Mouse (Mus musculus): ENCODE data around the gene Alkbh6. TPM values are rescaled to one million over a fixed set of nuclear protein-coding genes. Genes with fewer than 3 reads are reported as not detected.

Alkbh6 gene
- polyA plus RNA-seq, 1 experiment from 2014 or later = 92.8 TPM

GRCm38 (mm10) chr7:30332622-30333259 lies 24.2 kb downstream of the Alkbh6 start:
- no peak overlapping the region for H3K27ac ChIP-seq (replicated peaks)
- H3K9ac ChIP-seq = no peak overlapping the region
- no peaks in the 10 kb centered on the region for H3K36me3 ChIP-seq
- H3K9me3 ChIP-seq (replicated peaks) = no peaks in the 10 kb centered on the region
- H3K4me2 ChIP-seq (replicated peaks) = no peak overlapping the region
- no peak overlapping the region for H3K4me3 ChIP-seq (replicated peaks)
- peaks cover 16% of the 10 kb centered on the region for H3K27me3 ChIP-seq
- WGBS = 60% methylated on average over 18 of the region's 18 CpGs
- no peak for ATAC-seq (ENCODE audit: insufficient number of reproducible peaks, low FRiP score, low TSS enrichment, low read depth)
- peaks cover 28% of the 10 kb centered on the region for H3K4me1 ChIP-seq

GRCm38 (mm10) chr7:30333436-30333835 lies 24.9 kb downstream of the Alkbh6 start:
- H3K4me2 ChIP-seq (replicated peaks) = no peak overlapping the region
- no peaks in the 10 kb centered on the region for H3K36me3 ChIP-seq
- no peaks in the 10 kb centered on the region for H3K9me3 ChIP-seq (replicated peaks)
- no peak overlapping the region for H3K27ac ChIP-seq (replicated peaks)
- H3K4me1 ChIP-seq = peaks cover 28% of the 10 kb centered on the region
- H3K27me3 ChIP-seq = peaks cover 16% of the 10 kb centered on the region
- no peak overlapping the region for H3K9ac ChIP-seq
- H3K4me3 ChIP-seq (replicated peaks) = no peak overlapping the region
- ATAC-seq (ENCODE audit: insufficient number of reproducible peaks, low FRiP score, low TSS enrichment, low read depth) = 0 out of 2 replicates have a peak, but pooled peaks have one; percentile 43
- WGBS = 14% methylated on average over 4 of the region's 4 CpGs

- peaks cover 22% of the 10 kb centered on the region for H3K27me3 ChIP-seq
- 60% methylated on average over 5 of the region's 5 CpGs for WGBS
- no peak overlapping the region for H3K27ac ChIP-seq (replicated peaks)
- H3K4me3 ChIP-seq (replicated peaks) = no peak overlapping the region
- no peaks in the 10 kb centered on the region for H3K36me3 ChIP-seq
- no peaks in the 10 kb centered on the region for H3K9me3 ChIP-seq (replicated peaks)
- H3K9ac ChIP-seq = no peak overlapping the region
- H3K4me1 ChIP-seq = peaks cover 28% of the 10 kb centered on the region
- H3K4me2 ChIP-seq (replicated peaks) = no peak overlapping the region
- no peak for ATAC-seq (ENCODE audit: insufficient number of reproducible peaks, low FRiP score, low TSS enrichment, low read depth)
Observed at GRCm38 (mm10) chr7:30334563-30334962, 26.0 kb downstream of the Alkbh6 start.

- no peak overlapping the region for H3K9ac ChIP-seq
Observed at GRCm38 (mm10) chr7:30335688-30336087, 27.2 kb downstream of the Alkbh6 start.

GRCm38 (mm10) chr7:30336384-30336783 lies 27.9 kb downstream of the Alkbh6 start:
- WGBS = under 1% methylated on average over 9 of the region's 9 CpGs
- peak overlapping the region; percentile 9; the same call in 1 of the 2 replicates for H3K4me2 ChIP-seq (replicated peaks)
- peaks cover 22% of the 10 kb centered on the region for H3K27me3 ChIP-seq
- H3K9ac ChIP-seq = no peak overlapping the region
- no peaks in the 10 kb centered on the region for H3K36me3 ChIP-seq
- H3K4me3 ChIP-seq (replicated peaks) = no peak overlapping the region
- H3K9me3 ChIP-seq (replicated peaks) = no peaks in the 10 kb centered on the region
- peaks cover 28% of the 10 kb centered on the region for H3K4me1 ChIP-seq
- H3K27ac ChIP-seq (replicated peaks) = no peak overlapping the region
- no peak for ATAC-seq (ENCODE audit: insufficient number of reproducible peaks, low FRiP score, low TSS enrichment, low read depth)

More at GRCm38 (mm10) chr7:30335688-30336087, 27.2 kb downstream of the Alkbh6 start:
- no peaks in the 10 kb centered on the region for H3K9me3 ChIP-seq (replicated peaks)
- H3K4me1 ChIP-seq = peaks cover 28% of the 10 kb centered on the region
- peaks cover 22% of the 10 kb centered on the region for H3K27me3 ChIP-seq
- H3K4me2 ChIP-seq (replicated peaks) = no peak overlapping the region
- no peak for ATAC-seq (ENCODE audit: insufficient number of reproducible peaks, low FRiP score, low TSS enrichment, low read depth)
- H3K36me3 ChIP-seq = no peaks in the 10 kb centered on the region
- no peak overlapping the region for H3K4me3 ChIP-seq (replicated peaks)
- H3K27ac ChIP-seq (replicated peaks) = no peak overlapping the region
- 72% methylated on average over 6 of the region's 6 CpGs for WGBS

GRCm38 (mm10) chr7:30339432-30340109 lies 31.1 kb downstream of the Alkbh6 start:
- WGBS = 74% methylated on average over 5 of the region's 5 CpGs
- Histone ChIP-seq H3K4me2 (replicated peaks) (no peak overlapping the region), H3K36me3 (no peaks in the 10 kb centered on the region), H3K27me3 (peaks cover 24% of the 10 kb centered on the region), H3K4me1 (peaks cover 7% of the 10 kb centered on the region; the same call in 1 of the 2 replicates), H3K4me3 (replicated peaks) (no peak overlapping the region), H3K9me3 (replicated peaks) (no peaks in the 10 kb centered on the region), H3K27ac (replicated peaks) (no peak overlapping the region), H3K9ac (no peak overlapping the region)
- ATAC-seq (ENCODE audit: insufficient number of reproducible peaks, low FRiP score, low TSS enrichment, low read depth) = no peak; the same call in 1 of the 2 replicates

GRCm38 (mm10) chr7:30346635-30347379 lies 38.3 kb downstream of the Alkbh6 start:
- Histone ChIP-seq H3K4me2 (replicated peaks) (no peak overlapping the region), H3K36me3 (no peaks in the 10 kb centered on the region), H3K27ac (replicated peaks) (no peak overlapping the region), H3K4me3 (replicated peaks) (no peak overlapping the region), H3K9ac (no peak overlapping the region), H3K27me3 (peaks cover 39% of the 10 kb centered on the region), H3K4me1 (peaks cover 5% of the 10 kb centered on the region; the same call in 1 of the 2 replicates), H3K9me3 (replicated peaks) (no peaks in the 10 kb centered on the region)
- WGBS = 26% methylated on average over 21 of the region's 21 CpGs
- ATAC-seq (ENCODE audit: insufficient number of reproducible peaks, low FRiP score, low TSS enrichment, low read depth) = no peak

GRCm38 (mm10) chr7:30347828-30348227 lies 39.3 kb downstream of the Alkbh6 start:
- Histone ChIP-seq H3K9me3 (replicated peaks) (no peaks in the 10 kb centered on the region), H3K4me1 (peaks cover 5% of the 10 kb centered on the region; the same call in 1 of the 2 replicates), H3K9ac (no peak overlapping the region), H3K27me3 (peaks cover 34% of the 10 kb centered on the region), H3K4me3 (replicated peaks) (no peak overlapping the region), H3K27ac (replicated peaks) (no peak overlapping the region), H3K36me3 (no peaks in the 10 kb centered on the region), H3K4me2 (replicated peaks) (peak overlapping the region; percentile 17; the same call in 1 of the 2 replicates)
- no peak for ATAC-seq (ENCODE audit: insufficient number of reproducible peaks, low FRiP score, low TSS enrichment, low read depth)
- 2% methylated on average over 30 of the region's 30 CpGs for WGBS

GRCm38 (mm10) chr7:30353279-30353822 lies 44.8 kb downstream of the Alkbh6 start:
- no peak overlapping the region for H3K9ac ChIP-seq
- no peak overlapping the region for H3K4me3 ChIP-seq (replicated peaks)
- no peak for ATAC-seq (ENCODE audit: insufficient number of reproducible peaks, low FRiP score, low TSS enrichment, low read depth)
- no peaks in the 10 kb centered on the region for H3K4me1 ChIP-seq
- H3K9me3 ChIP-seq (replicated peaks) = no peaks in the 10 kb centered on the region
- 6% methylated on average over 6 of the region's 6 CpGs for WGBS
- no peak overlapping the region for H3K27ac ChIP-seq (replicated peaks)
- H3K36me3 ChIP-seq = peaks cover 9% of the 10 kb centered on the region; the same call in 1 of the 2 replicates
- H3K27me3 ChIP-seq = peaks cover 12% of the 10 kb centered on the region
- H3K4me2 ChIP-seq (replicated peaks) = no peak overlapping the region

GRCm38 (mm10) chr7:30354059-30354458 lies 45.5 kb downstream of the Alkbh6 start:
- Histone ChIP-seq H3K36me3 (peaks cover 9% of the 10 kb centered on the region; the same call in 1 of the 2 replicates), H3K4me2 (replicated peaks) (no peak overlapping the region), H3K27ac (replicated peaks) (no peak overlapping the region), H3K4me1 (no peaks in the 10 kb centered on the region), H3K9ac (no peak overlapping the region), H3K27me3 (peaks cover 5% of the 10 kb centered on the region), H3K9me3 (replicated peaks) (no peaks in the 10 kb centered on the region), H3K4me3 (replicated peaks) (no peak overlapping the region)
- WGBS = 70% methylated on average over 4 of the region's 4 CpGs
- ATAC-seq (ENCODE audit: insufficient number of reproducible peaks, low FRiP score, low TSS enrichment, low read depth) = no peak

All from embryonic facial prominence, embryonic 15.5 days (tissue).